Mouse (Mus musculus) thymus, adult 2 months (tissue): ENCODE data around the gene Slc25a22.

Experiments used
- CTCF ChIP-seq: fragments of 200-500 bp; IDR thresholded peaks from 2 replicates; pipeline ENCODE4 v1.5.1; 2012; ENCODE audit warnings: mild to moderate bottlenecking, control low read depth, low read length, moderate library complexity, borderline replicate concordance; ENCODE audit not compliant: control insufficient read depth, poor library complexity, insufficient read depth; ENCODE audit errors: extremely low read depth
- POLR2A ChIP-seq: fragments of 200-500 bp; IDR thresholded peaks from 2 replicates; pipeline ENCODE4 v1.6.1; 2012; ENCODE audit warnings: mild to moderate bottlenecking, low read length, control low read depth, moderate library complexity; ENCODE audit not compliant: control insufficient read depth, poor library complexity, insufficient read depth; ENCODE audit errors: extremely low read depth

- no peak; the same call in 1 of the 2 replicates for TF ChIP-seq CTCF
- peak; percentile 85 for TF ChIP-seq POLR2A
Observed at GRCm38 (mm10) chr7:141447110-141447991, 9.7 kb upstream of the Slc25a22 start, which contains the start of gene Rplp2.
